Mouse (Mus musculus) lung, postnatal 0 days (tissue): ENCODE measurements around the gene Hspa2.

Experiments
- CTCF ChIP-seq: IDR thresholded peaks from 2 replicates; pipeline ENCODE4 v1.5.1; 2016; ENCODE audit warnings: antibody characterized with exemption, mild to moderate bottlenecking
- EP300 ChIP-seq: IDR thresholded peaks from 2 replicates; pipeline ENCODE4 v1.6.1; 2016; ENCODE audit warnings: antibody characterized with exemption, mild to moderate bottlenecking, control low read depth

DNA sequence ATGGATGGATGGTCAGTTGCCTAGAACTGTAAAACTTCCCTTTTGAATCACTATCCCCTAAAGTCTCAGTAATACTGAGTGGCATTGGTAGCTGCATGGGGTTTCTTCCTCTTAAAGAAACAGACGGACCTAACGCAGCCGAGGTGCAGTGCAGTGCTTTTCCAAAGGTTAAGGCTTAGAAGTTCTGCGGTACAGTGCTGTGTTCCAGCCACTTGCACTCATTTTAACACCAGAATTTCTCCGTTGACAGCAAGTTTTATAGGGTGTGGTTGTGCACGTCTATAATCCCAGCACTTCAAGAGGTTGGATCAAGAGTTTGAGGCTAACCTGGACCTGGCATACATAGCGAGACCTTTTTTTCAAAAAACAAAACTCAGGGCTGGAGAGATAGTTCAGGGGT, 31.9 kb upstream of the Hspa2 start:
- TF ChIP-seq EP300 (no peak), CTCF (no peak)
